ENCODE assay signal across 27 mouse cellular contexts in the genomic region with DNA sequence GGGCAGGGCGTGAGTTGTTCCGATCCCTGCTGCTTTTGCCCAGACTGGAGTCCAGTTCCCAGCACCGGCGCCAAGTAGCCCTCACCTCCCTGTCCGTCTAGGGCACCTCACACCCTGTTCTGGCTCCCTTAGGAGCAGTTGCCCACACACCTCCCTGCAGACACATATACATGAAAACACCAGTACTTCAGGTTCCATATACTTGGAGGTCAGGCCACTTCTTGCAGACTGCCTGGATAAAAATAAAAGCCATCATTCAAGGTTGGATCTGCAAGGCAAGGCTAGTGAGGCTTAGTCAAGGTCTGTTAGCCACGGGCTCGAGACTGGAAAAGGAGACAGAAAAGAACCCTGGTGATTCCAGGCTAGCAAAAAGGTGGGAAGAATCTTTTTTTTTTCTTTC. TPM values are rescaled to one million over a fixed set of nuclear protein-coding genes. Genes with fewer than 3 reads are reported as not detected.
DNase-seq lines count a peak whose midpoint lies in the region; ATAC-seq lines count a peak whose summit lies in the region.
"Had no signal": no experiment of that assay in that cellular context is flagged by ENCODE, and none has a peak within 500 bp of the region (broad histone marks: within the 10 kb centered on the region; RNA-seq: fewer than 3 reads in every experiment).

No protein-coding gene starts in this region.

- WGBS in kidney, embryonic 15.5 days = 39% methylated on average over 7 of the region's 7 CpGs
- 24% methylated on average over 7 of the region's 7 CpGs for WGBS in midbrain, embryonic 10.5 days
- WGBS in midbrain, embryonic 14.5 days = 10% methylated on average over 7 of the region's 7 CpGs
- WGBS in intestine, embryonic 16.5 days = 63% methylated on average over 7 of the region's 7 CpGs

- H3K4me3 ChIP-seq in kidney, embryonic 15.5 days (replicated peaks) = no peak overlapping the region
- no peak overlapping the region for H3K4me3 ChIP-seq in midbrain, embryonic 10.5 days
- no peak overlapping the region for H3K4me3 ChIP-seq in midbrain, embryonic 14.5 days (replicated peaks; ENCODE audit: low read depth, low read length)
- H3K4me3 ChIP-seq in intestine, embryonic 16.5 days (ENCODE audit: low read length) = no peak overlapping the region
- H3K4me3 ChIP-seq: embryonic facial prominence, embryonic 12.5 days; heart, embryonic 12.5 days; hindbrain, embryonic 15.5 days; liver, embryonic 12.5 days; neural tube, embryonic 15.5 days had no signal

- H3K27me3 ChIP-seq in kidney, embryonic 15.5 days = no peaks in the 10 kb centered on the region
- peaks cover 25% of the 10 kb centered on the region for H3K27me3 ChIP-seq in midbrain, embryonic 10.5 days (ENCODE audit: low read depth, poor library complexity, severe bottlenecking)
- H3K27me3 ChIP-seq in midbrain, embryonic 14.5 days (ENCODE audit: control insufficient read depth, insufficient read depth, low read length) = no peaks in the 10 kb centered on the region
- H3K27me3 ChIP-seq in intestine, embryonic 16.5 days (replicated peaks; ENCODE audit: control insufficient read depth, insufficient read depth, low read length) = no peaks in the 10 kb centered on the region
- H3K27me3 ChIP-seq: heart, embryonic 12.5 days; hindbrain, embryonic 15.5 days; neural tube, embryonic 15.5 days had no signal

- H3K36me3 ChIP-seq in kidney, embryonic 15.5 days = peaks cover 22% of the 10 kb centered on the region
- H3K36me3 ChIP-seq in midbrain, embryonic 10.5 days = peaks cover 22% of the 10 kb centered on the region
- peaks cover 17% of the 10 kb centered on the region for H3K36me3 ChIP-seq in midbrain, embryonic 14.5 days (ENCODE audit: control insufficient read depth, insufficient read depth, low read length)
- no peaks in the 10 kb centered on the region for H3K36me3 ChIP-seq in intestine, embryonic 16.5 days (ENCODE audit: control insufficient read depth, insufficient read depth, low read length)

- H3K9me3 ChIP-seq in kidney, embryonic 15.5 days (replicated peaks) = no peaks in the 10 kb centered on the region
- no peaks in the 10 kb centered on the region for H3K9me3 ChIP-seq in midbrain, embryonic 10.5 days (replicated peaks)
- no peaks in the 10 kb centered on the region for H3K9me3 ChIP-seq in midbrain, embryonic 14.5 days (ENCODE audit: control insufficient read depth, low read length)
- H3K9me3 ChIP-seq in intestine, embryonic 16.5 days (ENCODE audit: control insufficient read depth, low read length) = no peaks in the 10 kb centered on the region
- H3K9me3 ChIP-seq: embryonic facial prominence, embryonic 12.5 days; heart, embryonic 12.5 days; hindbrain, embryonic 15.5 days; liver, embryonic 12.5 days; neural tube, embryonic 15.5 days had no signal

- peak; percentile 14 for DNase-seq in embryo, embryonic 9.5 days (ENCODE audit: extremely low spot score)
- DNase-seq in embryo, embryonic 11 days = no peak
- DNase-seq in kidney, postnatal 14 days = no peak
- peak; percentile 36 for DNase-seq in midbrain, embryonic 10.5 days (ENCODE audit: low spot score)
- DNase-seq in midbrain, embryonic 14.5 days = no peak
- DNase-seq in R1 (ENCODE audit: low read depth, low spot score) = peak; percentile 25
- DNase-seq: adrenal gland, adult 8-10 months; cerebellum, adult 2 months; cerebellum, postnatal 14 days; gastrocnemius, postnatal 25 days; heart, adult 18-20 months; heart, postnatal 4 days; kidney, adult 2 months; layer of hippocampus, postnatal 36 days; left cerebral cortex, postnatal 4 days; liver, postnatal 0 days; lung, postnatal 36 days; thymus, adult 2 months; thymus, postnatal 36 days had no signal

- no peak overlapping the region for H3K9ac ChIP-seq in kidney, embryonic 15.5 days
- no peak overlapping the region for H3K9ac ChIP-seq in midbrain, embryonic 14.5 days (replicated peaks; ENCODE audit: low read length)
- no peak overlapping the region for H3K9ac ChIP-seq in intestine, embryonic 16.5 days (ENCODE audit: low read depth, low read length)
- H3K9ac ChIP-seq: embryonic facial prominence, embryonic 12.5 days; heart, embryonic 12.5 days; hindbrain, embryonic 15.5 days; liver, embryonic 12.5 days; liver, postnatal 0 days; neural tube, embryonic 15.5 days had no signal

- H3K4me2 ChIP-seq in kidney, embryonic 15.5 days = no peak overlapping the region
- H3K4me2 ChIP-seq in midbrain, embryonic 14.5 days (ENCODE audit: low read length) = no peak overlapping the region
- no peak overlapping the region for H3K4me2 ChIP-seq in intestine, embryonic 16.5 days (ENCODE audit: low read depth, low read length)
- H3K4me2 ChIP-seq: embryonic facial prominence, embryonic 12.5 days; heart, embryonic 12.5 days; hindbrain, embryonic 15.5 days; liver, embryonic 12.5 days; neural tube, embryonic 15.5 days had no signal

- H3K27ac ChIP-seq in kidney, embryonic 15.5 days = peak overlapping the region; percentile 14; the same call in 1 of the 2 replicates
- peak overlapping the region; percentile 49; the same call in 1 of the 2 replicates for H3K27ac ChIP-seq in midbrain, embryonic 10.5 days (replicated peaks)
- no peak overlapping the region for H3K27ac ChIP-seq in midbrain, embryonic 14.5 days (replicated peaks; ENCODE audit: low read depth, low read length)
- H3K27ac ChIP-seq in intestine, embryonic 16.5 days (ENCODE audit: low read length) = no peak overlapping the region
- H3K27ac ChIP-seq: embryonic facial prominence, embryonic 12.5 days; hindbrain, embryonic 15.5 days; liver, embryonic 12.5 days; neural tube, embryonic 15.5 days had no signal

- H3K4me1 ChIP-seq in kidney, embryonic 15.5 days = peaks cover 37% of the 10 kb centered on the region
- H3K4me1 ChIP-seq in midbrain, embryonic 10.5 days = peaks cover 45% of the 10 kb centered on the region
- H3K4me1 ChIP-seq in midbrain, embryonic 14.5 days (ENCODE audit: control insufficient read depth, insufficient read depth, low read length) = no peaks in the 10 kb centered on the region
- peaks cover 17% of the 10 kb centered on the region for H3K4me1 ChIP-seq in intestine, embryonic 16.5 days (ENCODE audit: control insufficient read depth, insufficient read depth, low read length)

- no peak for ATAC-seq in kidney, embryonic 15.5 days (replicated peaks; ENCODE audit: low FRiP score)
- ATAC-seq in midbrain, embryonic 14.5 days (ENCODE audit: low FRiP score, low TSS enrichment) = no peak
- ATAC-seq in intestine, embryonic 16.5 days = no peak
- ATAC-seq: inflammation-experienced regulatory T-cells, adult 6 months; liver, embryonic 12.5 days; liver, postnatal 0 days had no signal

RNA-seq across cellular contexts. Expression of a gene that starts 6.2 kb away (rescaled TPM):
- polyA plus RNA-seq in kidney, embryonic 15.5 days (2015; fragmentation: Nextera tagmentation; extraction: Ambion mirVana) = 1.7 and 2.1 TPM in 2 replicates
- polyA plus RNA-seq in midbrain, embryonic 10.5 days (2016; fragmentation: Nextera tagmentation; extraction: Ambion mirVana) = 2.0 and 3.2 TPM in 2 replicates
- 9.6 and 11.1 TPM in 2 replicates for polyA plus RNA-seq in midbrain, embryonic 14.5 days (2014; fragmentation: Nextera tagmentation; extraction: Ambion mirVana)
- polyA plus RNA-seq in intestine, embryonic 16.5 days (2015; fragmentation: Nextera tagmentation; extraction: Ambion mirVana) = 1.9 and 2.5 TPM in 2 replicates

RNA-seq across cellular contexts. Expression of a gene that starts 32.3 kb away (rescaled TPM):
- 407 and 415 TPM in 2 replicates for polyA plus RNA-seq in kidney, embryonic 15.5 days (2015; fragmentation: Nextera tagmentation; extraction: Ambion mirVana)
- 746 and 771 TPM in 2 replicates for polyA plus RNA-seq in midbrain, embryonic 10.5 days (2016; fragmentation: Nextera tagmentation; extraction: Ambion mirVana)
- 127 and 206 TPM in 2 replicates for polyA plus RNA-seq in midbrain, embryonic 14.5 days (2014; fragmentation: Nextera tagmentation; extraction: Ambion mirVana)
- polyA plus RNA-seq in intestine, embryonic 16.5 days (2015; fragmentation: Nextera tagmentation; extraction: Ambion mirVana) = 318 and 375 TPM in 2 replicates

Comparison
In these comparisons a context has a peak if more than half of its experiments do, and no peak if none do; other contexts are left out.
1. DNase-seq: peak in embryo, embryonic 9.5 days (single experiment), midbrain, embryonic 10.5 days (single experiment) and R1 (single experiment); none in embryo, embryonic 11 days (single experiment), kidney, postnatal 14 days (single experiment) and midbrain, embryonic 14.5 days (single experiment).
2. H3K27ac ChIP-seq: peak in kidney, embryonic 15.5 days (single experiment) and midbrain, embryonic 10.5 days (single experiment); none in midbrain, embryonic 14.5 days (single experiment) and intestine, embryonic 16.5 days (single experiment).